Mouse (Mus musculus): ENCODE results near the gene Olfr1293-ps. TPM values are rescaled to one million over a fixed set of nuclear protein-coding genes. Genes with fewer than 3 reads are reported as not detected.

Olfr1293-ps gene
- not detected in 2 replicates for polyA plus RNA-seq (2015; fragmentation: Nextera tagmentation; extraction: Ambion mirVana)

GRCm38 (mm10) chr2:111524903-111525302, at the start of gene Olfr1293-ps:
Olfr1293-ps (plus strand) TSS chr2:111525203.
- H3K4me1 ChIP-seq = no peaks in the 10 kb centered on the region
- WGBS = 93% methylated on average over 1 of the region's 1 CpGs
- H3K4me3 ChIP-seq = no peak within 1 kb of the TSS
- H3K9ac ChIP-seq (replicated peaks) = no peak within 1 kb of the TSS
- H3K9me3 ChIP-seq = no peaks in the 10 kb centered on the region
- H3K27ac ChIP-seq (replicated peaks) = no peak within 1 kb of the TSS
- no peaks in the 10 kb centered on the region for H3K27me3 ChIP-seq
- no peak for ATAC-seq (replicated peaks)
- H3K36me3 ChIP-seq = no peaks in the 10 kb centered on the region
- no peak within 1 kb of the TSS for H3K4me2 ChIP-seq (replicated peaks)

DNA sequence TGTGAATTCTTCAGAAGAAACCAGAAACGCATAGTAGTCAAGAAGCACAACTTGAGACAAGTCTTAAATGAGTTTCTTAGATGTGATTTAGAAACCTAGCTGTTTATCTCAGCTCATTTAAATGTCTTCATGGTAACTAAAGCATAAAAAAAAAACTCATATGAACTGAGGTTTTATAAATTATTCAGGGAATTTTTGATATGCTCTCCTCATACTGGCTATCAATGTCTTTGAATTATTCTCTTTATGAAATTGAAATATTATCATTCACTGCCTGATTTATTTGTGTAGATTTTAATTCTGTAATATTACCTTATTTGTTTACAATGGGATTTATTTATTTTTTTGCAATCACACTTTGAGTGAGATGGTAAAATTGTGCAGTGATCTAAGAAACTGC, 44.5 kb upstream of the Olfr1293-ps start, which contains the start of gene Olfr1289:
Gene Olfr1289, plus strand, starts transcription at position 301 of the 400 bp plus-strand sequence.
- Histone ChIP-seq H3K4me1 (no peaks in the 10 kb centered on the region), H3K4me3 (no peak within 1 kb of the TSS), H3K9me3 (no peaks in the 10 kb centered on the region), H3K4me2 (replicated peaks) (no peak within 1 kb of the TSS), H3K27ac (replicated peaks) (no peak within 1 kb of the TSS), H3K27me3 (no peaks in the 10 kb centered on the region), H3K36me3 (no peaks in the 10 kb centered on the region), H3K9ac (replicated peaks) (no peak within 1 kb of the TSS)
- WGBS = 72% methylated on average over 1 of the region's 1 CpGs
- no peak for ATAC-seq (replicated peaks)

GRCm38 (mm10) chr2:111493729-111494128, 31.3 kb upstream of the Olfr1293-ps start, which contains the start of gene Olfr1290:
Olfr1290 (minus strand) TSS chr2:111493829.
- ATAC-seq (replicated peaks) = no peak
- no peaks in the 10 kb centered on the region for H3K27me3 ChIP-seq
- H3K9me3 ChIP-seq = no peaks in the 10 kb centered on the region
- 82% methylated on average over 5 of the region's 5 CpGs for WGBS
- no peak within 1 kb of the TSS for H3K9ac ChIP-seq (replicated peaks)
- H3K4me3 ChIP-seq = no peak within 1 kb of the TSS
- H3K27ac ChIP-seq (replicated peaks) = no peak within 1 kb of the TSS
- no peaks in the 10 kb centered on the region for H3K4me1 ChIP-seq
- H3K4me2 ChIP-seq (replicated peaks) = no peak within 1 kb of the TSS
- no peaks in the 10 kb centered on the region for H3K36me3 ChIP-seq

GRCm38 (mm10) chr2:111496880-111497279, 28.1 kb upstream of the Olfr1293-ps start, which contains the start of gene Olfr1291-ps1:
Olfr1291-ps1 (plus strand) TSS chr2:111497180.
- no peak for ATAC-seq (replicated peaks)
- H3K4me2 ChIP-seq (replicated peaks) = no peak within 1 kb of the TSS
- H3K9me3 ChIP-seq = no peaks in the 10 kb centered on the region
- no peaks in the 10 kb centered on the region for H3K27me3 ChIP-seq
- no peak within 1 kb of the TSS for H3K27ac ChIP-seq (replicated peaks)
- H3K4me3 ChIP-seq = no peak within 1 kb of the TSS
- H3K4me1 ChIP-seq = no peaks in the 10 kb centered on the region
- H3K9ac ChIP-seq (replicated peaks) = no peak within 1 kb of the TSS
- no peaks in the 10 kb centered on the region for H3K36me3 ChIP-seq
- 94% methylated on average over 3 of the region's 3 CpGs for WGBS

DNA sequence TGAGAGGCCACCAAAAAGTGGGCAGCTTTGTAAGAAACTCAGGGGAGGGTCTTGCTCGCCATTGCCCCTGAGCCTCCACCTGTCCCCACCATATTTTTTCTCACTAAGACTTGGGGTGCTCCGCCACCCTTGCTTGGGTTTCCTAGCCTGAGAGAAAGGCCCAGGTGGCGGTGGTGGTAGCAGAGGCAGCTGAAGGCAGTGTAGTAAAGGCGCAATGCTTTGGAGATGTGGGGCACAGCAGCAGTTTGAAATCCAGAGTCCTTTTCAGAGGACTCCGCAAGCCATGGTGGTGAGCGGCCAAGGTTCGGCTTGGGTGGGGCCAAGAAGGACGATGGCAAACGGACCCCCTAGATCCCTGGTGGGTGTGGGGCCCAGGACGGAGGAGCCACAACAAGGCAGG, 7.6 kb upstream of the Olfr1293-ps start:
- Histone ChIP-seq H3K36me3 (no peaks in the 10 kb centered on the region), H3K4me3 (no peak overlapping the region), H3K4me2 (replicated peaks) (no peak overlapping the region), H3K9me3 (peaks cover 4% of the 10 kb centered on the region; the same call in 1 of the 2 replicates), H3K9ac (replicated peaks) (no peak overlapping the region), H3K27me3 (no peaks in the 10 kb centered on the region), H3K27ac (replicated peaks) (no peak overlapping the region), H3K4me1 (no peaks in the 10 kb centered on the region)
- 91% methylated on average over 10 of the region's 10 CpGs for WGBS
- ATAC-seq (replicated peaks) = no peak

- ATAC-seq (replicated peaks) = no peak
- 40% methylated on average over 1 of the region's 1 CpGs for WGBS
Measured at GRCm38 (mm10) chr2:111540191-111540590, 15.2 kb downstream of the Olfr1293-ps start, which contains the start of gene Olfr1294. Olfr1294 (minus strand) TSS chr2:111540291.

GRCm38 (mm10) chr2:111569581-111569980, 44.6 kb downstream of the Olfr1293-ps start, which contains the start of gene Olfr1295:
Olfr1295 (minus strand) TSS chr2:111569681.
- Histone ChIP-seq H3K4me2 (replicated peaks) (no peak within 1 kb of the TSS), H3K4me3 (no peak within 1 kb of the TSS), H3K4me1 (no peaks in the 10 kb centered on the region), H3K27ac (replicated peaks) (no peak within 1 kb of the TSS), H3K27me3 (no peaks in the 10 kb centered on the region), H3K9ac (replicated peaks) (no peak within 1 kb of the TSS), H3K36me3 (no peaks in the 10 kb centered on the region), H3K9me3 (no peaks in the 10 kb centered on the region)
- ATAC-seq (replicated peaks) = no peak

More at GRCm38 (mm10) chr2:111540191-111540590, 15.2 kb downstream of the Olfr1293-ps start, which contains the start of gene Olfr1294:
- no peak within 1 kb of the TSS for H3K27ac ChIP-seq (replicated peaks)
- H3K9ac ChIP-seq (replicated peaks) = no peak within 1 kb of the TSS
- H3K9me3 ChIP-seq = no peaks in the 10 kb centered on the region
- no peaks in the 10 kb centered on the region for H3K4me1 ChIP-seq
- no peak within 1 kb of the TSS for H3K4me2 ChIP-seq (replicated peaks)
- no peaks in the 10 kb centered on the region for H3K27me3 ChIP-seq
- H3K4me3 ChIP-seq = no peak within 1 kb of the TSS
- no peaks in the 10 kb centered on the region for H3K36me3 ChIP-seq

Other genes with a start within 250 kb of the Olfr1293-ps start
- not detected in 2 replicates for gene Olfr1278, start 235.1 kb upstream of the Olfr1293-ps start, polyA plus RNA-seq (2015; fragmentation: Nextera tagmentation; extraction: Ambion mirVana)
- gene Olfr1279, start 224.6 kb upstream of the Olfr1293-ps start, polyA plus RNA-seq (2015; fragmentation: Nextera tagmentation; extraction: Ambion mirVana) = not detected in 2 replicates
- gene Olfr1280, start 211.2 kb upstream of the Olfr1293-ps start, polyA plus RNA-seq (2015; fragmentation: Nextera tagmentation; extraction: Ambion mirVana) = not detected in 2 replicates
- gene Olfr1281, start 198.7 kb upstream of the Olfr1293-ps start, polyA plus RNA-seq (2015; fragmentation: Nextera tagmentation; extraction: Ambion mirVana) = not detected in 2 replicates
- not detected in 2 replicates for gene Olfr1282, start 189.1 kb upstream of the Olfr1293-ps start, polyA plus RNA-seq (2015; fragmentation: Nextera tagmentation; extraction: Ambion mirVana)
- not detected in 2 replicates for gene Olfr1283, start 158.4 kb upstream of the Olfr1293-ps start, polyA plus RNA-seq (2015; fragmentation: Nextera tagmentation; extraction: Ambion mirVana)
- not detected in 2 replicates for gene Olfr1284, start 149.7 kb upstream of the Olfr1293-ps start, polyA plus RNA-seq (2015; fragmentation: Nextera tagmentation; extraction: Ambion mirVana)
- not detected in 2 replicates for gene Olfr1286, start 102.1 kb upstream of the Olfr1293-ps start, polyA plus RNA-seq (2015; fragmentation: Nextera tagmentation; extraction: Ambion mirVana)
- gene Olfr1287, start 76.1 kb upstream of the Olfr1293-ps start, polyA plus RNA-seq (2015; fragmentation: Nextera tagmentation; extraction: Ambion mirVana) = not detected in 2 replicates
- gene Olfr1288, start 51.1 kb upstream of the Olfr1293-ps start, polyA plus RNA-seq (2015; fragmentation: Nextera tagmentation; extraction: Ambion mirVana) = not detected in 2 replicates
- gene Olfr1289, start 44.4 kb upstream of the Olfr1293-ps start, polyA plus RNA-seq (2015; fragmentation: Nextera tagmentation; extraction: Ambion mirVana) = not detected in 2 replicates
- not detected in 2 replicates for gene Olfr1290, start 31.4 kb upstream of the Olfr1293-ps start, polyA plus RNA-seq (2015; fragmentation: Nextera tagmentation; extraction: Ambion mirVana)
- gene Olfr1291-ps1, start 28.0 kb upstream of the Olfr1293-ps start, polyA plus RNA-seq (2015; fragmentation: Nextera tagmentation; extraction: Ambion mirVana) = not detected in 2 replicates
- not detected in 2 replicates for gene Olfr1294, start 15.1 kb downstream of the Olfr1293-ps start, polyA plus RNA-seq (2015; fragmentation: Nextera tagmentation; extraction: Ambion mirVana)
- not detected in 2 replicates for gene Olfr1295, start 44.5 kb downstream of the Olfr1293-ps start, polyA plus RNA-seq (2015; fragmentation: Nextera tagmentation; extraction: Ambion mirVana)
- not detected in 2 replicates for gene Olfr1297, start 101.3 kb downstream of the Olfr1293-ps start, polyA plus RNA-seq (2015; fragmentation: Nextera tagmentation; extraction: Ambion mirVana)
- not detected in 2 replicates for gene Olfr1298, start 124.0 kb downstream of the Olfr1293-ps start, polyA plus RNA-seq (2015; fragmentation: Nextera tagmentation; extraction: Ambion mirVana)
- not detected in 2 replicates for gene Olfr1299, start 136.2 kb downstream of the Olfr1293-ps start, polyA plus RNA-seq (2015; fragmentation: Nextera tagmentation; extraction: Ambion mirVana)
- gene Olfr1301, start 225.8 kb downstream of the Olfr1293-ps start, polyA plus RNA-seq (2015; fragmentation: Nextera tagmentation; extraction: Ambion mirVana) = not detected in 2 replicates

Measured in forebrain, embryonic 15.5 days (tissue).